Mouse (Mus musculus): Measurements from ENCODE around the gene Manbal.

GRCm38 (mm10) chr2:157325238-157325637 is 42.2 kb upstream of the Manbal start:
- TF ChIP-seq CTCF (IDR thresholded peaks at IDR 0.05; ENCODE audit: borderline replicate concordance, control insufficient read depth, extremely low read depth, insufficient read depth, low read length, poor library complexity) (no peak), POLR2A (IDR thresholded peaks at IDR 0.05; ENCODE audit: control insufficient read depth, extremely low read depth, insufficient read depth, low read length, poor library complexity) (no peak)

All from thymus, adult 2 months (tissue).